Mouse (Mus musculus) intestine, postnatal 0 days (tissue): ENCODE results near the gene Mettl26. TPM values are rescaled to one million over a fixed set of nuclear protein-coding genes. Genes with fewer than 3 reads are reported as not detected.

Source experiments
- ATAC-seq: fragments of 200-750 bp; cut with Nextera tagmentation; 2 replicates; pipeline ENCODE4 v1.8.0; 2017; ENCODE audit warnings: mild to moderate bottlenecking, moderate TSS enrichment, moderate library complexity
- H3K27ac ChIP-seq: fragments of 300-500 bp; sonication (generic); 2 replicates; pipeline ENCODE4 v1.5.1; 2014; ENCODE audit warnings: mild to moderate bottlenecking, low read depth, low read length, moderate library complexity
- H3K27me3 ChIP-seq: fragments of 300-500 bp; sonication (generic); replicated peaks from 2 replicates; pipeline ENCODE4 v1.6.1; 2014; ENCODE audit warnings: low read length, mixed read lengths; ENCODE audit not compliant: control insufficient read depth, insufficient read depth
- H3K36me3 ChIP-seq: fragments of 300-500 bp; sonication (generic); 2 replicates; pipeline ENCODE4 v1.6.1; 2014; ENCODE audit warnings: mild to moderate bottlenecking, moderate library complexity; ENCODE audit not compliant: control insufficient read depth, insufficient read depth
- H3K4me1 ChIP-seq: fragments of 300-500 bp; sonication (generic); replicated peaks from 2 replicates; pipeline ENCODE4 v1.6.1; 2014; ENCODE audit warnings: antibody characterized with exemption, low read length, mixed read lengths; ENCODE audit not compliant: control insufficient read depth, insufficient read depth
- H3K4me2 ChIP-seq: fragments of 300-500 bp; sonication (generic); replicated peaks from 2 replicates; pipeline ENCODE4 v1.6.1; 2014; ENCODE audit warnings: low read depth, mild to moderate bottlenecking, moderate library complexity
- H3K4me3 ChIP-seq: fragments of 300-500 bp; sonication (generic); 2 replicates; pipeline ENCODE4 v1.5.1; 2014; ENCODE audit warnings: low read depth, low read length
- H3K9ac ChIP-seq: fragments of 300-500 bp; sonication (generic); 2 replicates; pipeline ENCODE4 v1.6.1; 2014; ENCODE audit warnings: mild to moderate bottlenecking, low read depth, low read length
- H3K9me3 ChIP-seq: fragments of 300-500 bp; sonication (generic); 2 replicates; pipeline ENCODE4 v1.6.1; 2016; ENCODE audit warnings: mixed run types; ENCODE audit not compliant: control insufficient read depth
- CTCF ChIP-seq: sonication (generic); IDR thresholded peaks from 2 replicates; pipeline ENCODE4 v1.5.1; 2016; ENCODE audit warnings: low read depth, mild to moderate bottlenecking, control low read depth, antibody characterized with exemption, moderate library complexity
- WGBS: fragments of 180-500 bp; shearing (Covaris S2); extraction: QIAGEN DNeasy Blood & Tissue Kit; methylation state at CpG from one replicate; pipeline ENCODE4 v1.1.7; 2014; 5-methylcytosine and 5-hydroxymethylcytosine counted together
- polyA plus RNA-seq: library from polyadenylated mRNA; unstranded; fragments of >200 nt; fragmentation: Nextera tagmentation; extraction: Ambion mirVana; gene quantifications from 2 replicates; pipeline ENCODE4 v1.2.1, GENCODE M21; 2015

Mettl26 gene
- polyA plus RNA-seq, 1 experiment from 2014 or later: 46.6 TPM

DNA sequence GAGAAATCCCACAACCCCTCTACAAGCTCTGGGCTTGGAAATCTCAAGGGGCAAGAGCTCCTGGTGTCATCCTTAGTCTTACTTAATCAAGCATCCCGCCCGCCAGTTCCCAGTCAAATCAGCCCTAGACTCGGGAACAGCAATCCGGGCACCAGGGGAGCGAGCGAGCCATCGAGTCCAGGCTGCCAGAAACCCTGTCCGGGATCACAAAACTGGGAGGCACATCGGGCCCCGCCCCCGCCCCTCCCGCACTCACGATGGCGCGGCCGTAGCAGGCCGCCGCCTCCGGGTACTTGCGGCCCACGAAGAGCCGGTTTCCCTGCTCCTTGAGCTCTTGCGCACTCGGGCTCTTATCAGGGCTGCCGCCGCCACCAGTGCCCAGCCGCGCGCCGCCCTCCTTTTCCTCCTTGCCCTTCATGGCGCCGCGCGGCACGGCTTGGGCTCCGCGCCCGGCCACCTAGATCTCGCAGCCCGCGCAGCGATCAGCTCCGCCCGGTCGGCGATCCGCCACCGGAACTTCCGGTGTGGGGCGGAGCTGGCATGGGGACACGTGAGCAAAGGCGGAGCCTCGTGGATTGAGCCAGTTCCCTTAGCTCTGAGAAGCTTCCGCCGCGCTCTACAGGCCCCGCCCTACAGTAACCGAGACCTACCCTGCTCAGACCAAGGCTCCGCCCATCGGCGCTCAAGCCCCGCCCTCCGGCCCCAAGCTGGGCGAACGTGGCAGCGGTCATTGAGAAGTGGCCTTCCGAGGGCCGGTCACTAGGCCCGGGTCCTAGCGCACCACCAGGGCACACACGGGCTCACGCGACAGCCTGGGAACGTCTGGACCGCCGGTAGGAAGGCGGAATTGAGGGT is 42.2 kb upstream of the Mettl26 start:
- peak overlapping the region; percentile 76 for H3K4me3 ChIP-seq
- no peaks in the 10 kb centered on the region for H3K9me3 ChIP-seq
- H3K4me2 ChIP-seq: peak overlapping the region; percentile 93
- TF ChIP-seq CTCF: 0 out of 2 replicates have a peak, but pooled peaks have one; percentile 14
- H3K27ac ChIP-seq: peak overlapping the region; percentile 98
- peaks cover 28% of the 10 kb centered on the region for H3K36me3 ChIP-seq
- no peaks in the 10 kb centered on the region for H3K27me3 ChIP-seq
- H3K9ac ChIP-seq: peak overlapping the region; percentile 78
- ATAC-seq: peak; percentile 87
- WGBS: under 1% methylated on average over 72 of the region's 77 CpGs
- H3K4me1 ChIP-seq: peaks cover 11% of the 10 kb centered on the region; the same call in 1 of the 2 replicates

DNA sequence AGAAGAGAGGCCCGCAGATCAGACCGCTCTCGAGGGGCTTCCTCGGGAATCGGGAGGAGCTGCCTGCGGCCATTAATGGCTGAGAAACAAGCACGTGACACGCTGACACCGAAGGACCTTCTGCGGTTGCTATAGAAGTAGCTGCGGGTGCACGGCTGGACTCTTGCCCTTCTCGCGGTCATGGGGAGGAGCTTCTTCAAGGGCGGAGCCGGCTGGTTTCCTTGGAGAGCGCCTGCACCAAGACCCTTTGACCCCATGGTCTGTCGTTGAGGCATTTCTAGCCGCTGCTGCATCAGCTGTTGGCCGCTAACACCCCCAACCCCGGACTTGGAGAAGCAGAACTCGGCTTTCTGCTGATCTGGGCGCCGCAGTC is 41.6 kb upstream of the Mettl26 start, which contains the start of gene Stub1:
Gene Stub1, minus strand, starts transcription at position 114 of the 373 bp plus-strand sequence.
- TF ChIP-seq CTCF: 0 out of 2 replicates have a peak, but pooled peaks have one; percentile 7
- WGBS: under 1% methylated on average over 24 of the region's 24 CpGs
- Histone ChIP-seq H3K4me1 (peaks cover 11% of the 10 kb centered on the region; the same call in 1 of the 2 replicates), H3K36me3 (peaks cover 32% of the 10 kb centered on the region), H3K4me3 (peak within 1 kb of the TSS; percentile 76), H3K9me3 (no peaks in the 10 kb centered on the region), H3K9ac (peak within 1 kb of the TSS; percentile 78), H3K27ac (peak within 1 kb of the TSS; percentile 98), H3K4me2 (peak within 1 kb of the TSS; percentile 93), H3K27me3 (no peaks in the 10 kb centered on the region)
- peak; percentile 78 for ATAC-seq

DNA sequence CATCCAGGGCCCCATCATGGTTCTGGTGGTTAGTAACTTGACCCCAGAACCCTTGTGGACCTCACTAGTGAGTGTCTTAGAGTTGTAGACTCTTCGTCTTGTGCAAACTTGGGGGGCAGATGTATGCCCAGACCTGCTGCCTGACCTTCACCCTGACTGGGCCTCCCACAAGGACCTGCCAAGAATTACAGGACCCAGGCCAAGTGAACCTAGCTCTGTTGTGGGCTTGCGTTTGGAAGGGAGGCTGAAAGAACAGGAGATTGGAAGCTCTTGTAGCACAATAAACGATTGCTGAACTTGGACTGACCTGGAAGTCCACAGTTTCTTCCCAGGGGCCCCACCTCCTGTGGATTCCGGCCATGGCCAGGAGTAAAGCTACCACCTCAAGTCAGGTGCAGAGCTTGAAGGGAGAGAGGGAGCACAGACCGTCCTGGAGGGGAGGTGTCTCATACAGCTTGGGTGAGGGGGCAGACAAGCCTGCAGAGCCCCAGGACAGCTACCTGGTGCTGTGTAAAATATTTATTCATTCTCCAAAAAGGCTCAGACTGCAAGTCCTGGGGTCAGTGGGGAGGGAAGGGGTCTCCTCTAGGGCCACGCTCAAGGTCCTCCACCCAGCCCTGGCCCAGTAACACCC is 40.8 kb upstream of the Mettl26 start:
- 18% methylated on average over 6 of the region's 6 CpGs for WGBS

DNA sequence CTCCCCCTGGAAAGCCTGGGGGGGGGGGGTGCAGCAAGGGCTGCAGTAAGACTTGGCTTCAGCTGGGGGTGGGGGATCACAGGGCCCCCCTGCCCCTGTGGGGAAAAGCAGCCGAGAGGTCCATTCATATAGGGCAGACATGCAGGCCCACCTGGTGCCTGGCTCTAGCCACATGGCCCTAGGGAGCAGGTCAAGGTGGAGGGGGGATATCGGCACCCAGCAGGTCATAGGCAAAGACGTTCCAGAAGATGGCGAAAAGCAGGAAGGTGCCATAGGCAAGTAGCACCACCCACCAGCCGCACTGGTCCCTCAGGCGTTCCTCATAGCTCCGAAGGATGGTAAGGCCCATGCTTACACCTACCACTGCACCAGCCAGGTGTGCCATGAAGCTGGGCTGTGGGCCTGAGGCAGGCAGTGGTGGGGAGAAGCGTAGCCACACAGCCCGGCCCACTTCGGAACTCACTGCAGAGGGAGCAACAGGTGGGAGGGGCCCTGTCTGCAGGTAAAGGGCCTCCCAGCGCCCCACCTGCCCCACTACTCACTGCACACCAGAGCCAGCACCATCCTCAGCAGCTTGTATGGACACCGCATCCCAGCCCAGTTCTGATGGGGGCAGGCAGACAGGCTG is 40.2 kb upstream of the Mettl26 start:
- Histone ChIP-seq H3K4me3 (peak overlapping the region; percentile 76), H3K27ac (peak overlapping the region; percentile 98; the same call in 1 of the 2 replicates), H3K9me3 (no peaks in the 10 kb centered on the region), H3K36me3 (peaks cover 38% of the 10 kb centered on the region), H3K4me2 (peak overlapping the region; percentile 93), H3K27me3 (no peaks in the 10 kb centered on the region), H3K9ac (peak overlapping the region; percentile 78; the same call in 1 of the 2 replicates), H3K4me1 (peaks cover 11% of the 10 kb centered on the region; the same call in 1 of the 2 replicates)
- TF ChIP-seq CTCF: no peak
- no peak for ATAC-seq
- WGBS: 62% methylated on average over 12 of the region's 12 CpGs

More for the DNA sequence above, 40.8 kb upstream of the Mettl26 start:
- Histone ChIP-seq H3K4me2 (peak overlapping the region; percentile 93), H3K27ac (peak overlapping the region; percentile 98), H3K9ac (peak overlapping the region; percentile 78), H3K4me1 (peaks cover 11% of the 10 kb centered on the region; the same call in 1 of the 2 replicates), H3K36me3 (peaks cover 32% of the 10 kb centered on the region), H3K4me3 (peak overlapping the region; percentile 76), H3K27me3 (no peaks in the 10 kb centered on the region), H3K9me3 (no peaks in the 10 kb centered on the region)
- no peak for TF ChIP-seq CTCF
- ATAC-seq: no peak

DNA sequence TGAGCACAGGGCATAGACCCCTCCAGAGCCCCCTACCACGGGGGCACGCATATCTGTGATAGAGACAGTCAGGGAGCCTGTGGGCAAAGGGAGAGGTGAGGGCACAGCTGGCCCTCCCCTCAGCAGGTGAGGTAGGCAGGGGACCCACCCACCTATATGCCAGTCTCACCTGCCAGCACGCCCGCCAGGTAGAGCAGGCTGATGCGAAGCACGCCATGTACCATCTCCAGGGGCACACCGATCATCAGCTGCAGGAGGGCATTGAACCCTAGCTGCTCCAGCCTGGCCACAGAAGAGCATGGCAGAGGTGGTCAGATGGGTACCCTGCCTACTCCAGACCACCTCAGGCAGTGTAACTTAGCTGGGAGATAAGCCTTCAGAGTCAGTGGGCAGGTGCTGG is 39.6 kb upstream of the Mettl26 start:
- Histone ChIP-seq H3K36me3 (peaks cover 41% of the 10 kb centered on the region), H3K4me2 (peak overlapping the region; percentile 93), H3K9ac (no peak overlapping the region), H3K9me3 (no peaks in the 10 kb centered on the region), H3K4me1 (peaks cover 11% of the 10 kb centered on the region; the same call in 1 of the 2 replicates), H3K4me3 (no peak overlapping the region), H3K27me3 (no peaks in the 10 kb centered on the region), H3K27ac (no peak overlapping the region)
- TF ChIP-seq CTCF: no peak
- WGBS: 89% methylated on average over 7 of the region's 7 CpGs
- ATAC-seq: no peak
